Mouse (Mus musculus) lung, embryonic 15.5 days (tissue): ENCODE results near the gene Prrg2. TPM values are rescaled to one million over a fixed set of nuclear protein-coding genes. Genes with fewer than 3 reads are reported as not detected.

ENCODE experiments used
- ATAC-seq: fragments of 200-750 bp; cut with Nextera tagmentation; 2 replicates; pipeline ENCODE4 v1.8.0; 2017; ENCODE audit warnings: moderate number of reproducible peaks, borderline replicate concordance; ENCODE audit not compliant: low FRiP score, low TSS enrichment; ENCODE audit errors: extremely low read depth
- H3K27ac ChIP-seq: fragments of 300-500 bp; sonication (generic); 2 replicates; pipeline ENCODE4 v1.5.1; 2015; ENCODE audit warnings: moderate library complexity, mild to moderate bottlenecking, inconsistent platforms
- H3K27me3 ChIP-seq: fragments of 300-500 bp; sonication (generic); 2 replicates; pipeline ENCODE4 v1.6.1; 2015; ENCODE audit warnings: inconsistent platforms
- H3K36me3 ChIP-seq: fragments of 300-500 bp; sonication (generic); 2 replicates; pipeline ENCODE4 v1.6.1; 2015; ENCODE audit warnings: inconsistent platforms
- H3K4me1 ChIP-seq: fragments of 300-500 bp; sonication (generic); 2 replicates; pipeline ENCODE4 v1.6.1; 2015; ENCODE audit warnings: inconsistent platforms
- H3K4me2 ChIP-seq: fragments of 300-500 bp; sonication (generic); 2 replicates; pipeline ENCODE4 v1.6.1; 2015; ENCODE audit warnings: inconsistent platforms, mild to moderate bottlenecking, moderate library complexity
- H3K4me3 ChIP-seq: fragments of 300-500 bp; sonication (generic); 2 replicates; pipeline ENCODE4 v1.5.1; 2015; ENCODE audit warnings: mild to moderate bottlenecking, inconsistent platforms
- H3K9ac ChIP-seq: fragments of 300-500 bp; sonication (generic); 2 replicates; pipeline ENCODE4 v1.6.1; 2015; ENCODE audit warnings: inconsistent platforms
- H3K9me3 ChIP-seq: fragments of 300-500 bp; sonication (generic); 2 replicates; pipeline ENCODE4 v1.6.1; 2016; ENCODE audit warnings: inconsistent platforms
- WGBS: fragments of 180-500 bp; shearing (Covaris S2); methylation state at CpG from one replicate; pipeline ENCODE4 v1.1.7; 2015; 5-methylcytosine and 5-hydroxymethylcytosine counted together
- microRNA-seq: library from miRNA; unstranded; fragments of <30 nt; microRNA quantifications from one replicate; pipeline ENCODE4, GENCODE M21; 2016
- polyA plus RNA-seq: library from polyadenylated mRNA; unstranded; fragments of >200 nt; fragmentation: Nextera tagmentation; extraction: Ambion mirVana; gene quantifications from 2 replicates; pipeline ENCODE4 v1.2.1, GENCODE M21; 2015

The Prrg2 gene
- polyA plus RNA-seq, 1 experiment from 2014 or later, result 23.1 TPM

GRCm38 (mm10) chr7:45013366-45014095 is 48.9 kb downstream of the Prrg2 start:
- 89% methylated on average over 16 of the region's 16 CpGs for WGBS
- Histone ChIP-seq H3K4me2 (no peak overlapping the region), H3K4me3 (no peak overlapping the region), H3K9ac (no peak overlapping the region; the same call in 1 of the 2 replicates), H3K4me1 (peaks cover 20% of the 10 kb centered on the region), H3K27me3 (no peaks in the 10 kb centered on the region), H3K27ac (no peak overlapping the region), H3K9me3 (no peaks in the 10 kb centered on the region), H3K36me3 (peaks cover 50% of the 10 kb centered on the region)
- ATAC-seq, result no peak

- no peak overlapping the region for H3K4me2 ChIP-seq
- H3K9me3 ChIP-seq, result no peaks in the 10 kb centered on the region
- no peak for ATAC-seq
- H3K4me3 ChIP-seq, result no peak overlapping the region
- no peak overlapping the region for H3K27ac ChIP-seq
- H3K27me3 ChIP-seq, result no peaks in the 10 kb centered on the region
- peaks cover 58% of the 10 kb centered on the region for H3K36me3 ChIP-seq
- 76% methylated on average over 4 of the region's 4 CpGs for WGBS
- H3K4me1 ChIP-seq, result peaks cover 15% of the 10 kb centered on the region
- H3K9ac ChIP-seq, result no peak overlapping the region
Measured at GRCm38 (mm10) chr7:45012824-45013223, 49.7 kb downstream of the Prrg2 start.

- ATAC-seq, result no peak
- 95% methylated on average over 6 of the region's 6 CpGs for WGBS
- H3K36me3 ChIP-seq, result peaks cover 66% of the 10 kb centered on the region
Measured at GRCm38 (mm10) chr7:45012011-45012410, 50.5 kb downstream of the Prrg2 start.

GRCm38 (mm10) chr7:45008411-45008810 is 54.1 kb downstream of the Prrg2 start:
- H3K27me3 ChIP-seq, result no peaks in the 10 kb centered on the region
- 91% methylated on average over 19 of the region's 19 CpGs for WGBS
- no peak overlapping the region for H3K4me3 ChIP-seq
- H3K36me3 ChIP-seq, result peaks cover 94% of the 10 kb centered on the region
- H3K4me1 ChIP-seq, result 0 out of 2 replicates have a peak, but pooled peaks cover 4% of the 10 kb centered on the region
- H3K9ac ChIP-seq, result no peak overlapping the region
- H3K27ac ChIP-seq, result no peak overlapping the region
- H3K9me3 ChIP-seq, result no peaks in the 10 kb centered on the region
- no peak overlapping the region for H3K4me2 ChIP-seq
- ATAC-seq, result no peak

More at GRCm38 (mm10) chr7:45012011-45012410, 50.5 kb downstream of the Prrg2 start:
- Histone ChIP-seq H3K4me3 (no peak overlapping the region), H3K4me2 (no peak overlapping the region), H3K9me3 (no peaks in the 10 kb centered on the region), H3K27me3 (no peaks in the 10 kb centered on the region), H3K4me1 (peaks cover 15% of the 10 kb centered on the region), H3K9ac (no peak overlapping the region), H3K27ac (no peak overlapping the region)

GRCm38 (mm10) chr7:45007846-45008245 is 54.6 kb downstream of the Prrg2 start:
- 94% methylated on average over 30 of the region's 30 CpGs for WGBS
- H3K4me2 ChIP-seq, result no peak overlapping the region
- H3K9ac ChIP-seq, result no peak overlapping the region
- no peak overlapping the region for H3K4me3 ChIP-seq
- H3K27ac ChIP-seq, result no peak overlapping the region
- no peaks in the 10 kb centered on the region for H3K9me3 ChIP-seq
- no peak for ATAC-seq
- H3K4me1 ChIP-seq, result no peaks in the 10 kb centered on the region
- H3K27me3 ChIP-seq, result no peaks in the 10 kb centered on the region
- peaks cover 94% of the 10 kb centered on the region for H3K36me3 ChIP-seq

- no peak overlapping the region for H3K4me2 ChIP-seq
- no peaks in the 10 kb centered on the region for H3K27me3 ChIP-seq
- no peak overlapping the region for H3K9ac ChIP-seq
- H3K4me1 ChIP-seq, result no peaks in the 10 kb centered on the region
- H3K27ac ChIP-seq, result no peak overlapping the region
- peaks cover 94% of the 10 kb centered on the region for H3K36me3 ChIP-seq
- no peak overlapping the region for H3K4me3 ChIP-seq
- H3K9me3 ChIP-seq, result no peaks in the 10 kb centered on the region
- WGBS, result 92% methylated on average over 29 of the region's 29 CpGs
- no peak for ATAC-seq
Measured at GRCm38 (mm10) chr7:45007141-45007540, 55.3 kb downstream of the Prrg2 start.

GRCm38 (mm10) chr7:45006503-45006902 is 56.0 kb downstream of the Prrg2 start:
- Histone ChIP-seq H3K4me2 (no peak overlapping the region), H3K36me3 (peaks cover 94% of the 10 kb centered on the region), H3K27me3 (no peaks in the 10 kb centered on the region), H3K4me3 (no peak overlapping the region), H3K27ac (no peak overlapping the region), H3K9me3 (no peaks in the 10 kb centered on the region), H3K4me1 (no peaks in the 10 kb centered on the region), H3K9ac (no peak overlapping the region)
- no peak for ATAC-seq
- WGBS, result 90% methylated on average over 12 of the region's 12 CpGs

GRCm38 (mm10) chr7:45005321-45005992 is 57.0 kb downstream of the Prrg2 start:
- no peak overlapping the region for H3K9ac ChIP-seq
- ATAC-seq, result no peak
- H3K4me3 ChIP-seq, result no peak overlapping the region
- H3K27ac ChIP-seq, result no peak overlapping the region
- 79% methylated on average over 6 of the region's 6 CpGs for WGBS
- H3K4me2 ChIP-seq, result no peak overlapping the region
- H3K4me1 ChIP-seq, result no peaks in the 10 kb centered on the region
- peaks cover 96% of the 10 kb centered on the region for H3K36me3 ChIP-seq
- H3K9me3 ChIP-seq, result no peaks in the 10 kb centered on the region
- no peaks in the 10 kb centered on the region for H3K27me3 ChIP-seq

GRCm38 (mm10) chr7:45004546-45004945 is 57.9 kb downstream of the Prrg2 start:
- Histone ChIP-seq H3K9ac (no peak overlapping the region), H3K9me3 (no peaks in the 10 kb centered on the region), H3K4me1 (peaks cover 7% of the 10 kb centered on the region), H3K36me3 (peaks cover 96% of the 10 kb centered on the region), H3K4me2 (no peak overlapping the region), H3K27me3 (no peaks in the 10 kb centered on the region), H3K4me3 (no peak overlapping the region), H3K27ac (no peak overlapping the region)
- ATAC-seq, result no peak
- 49% methylated on average over 3 of the region's 3 CpGs for WGBS

Small RNAs within 50 kb of the gene (microRNA-seq; reads per million reads assigned to microRNA genes)
- gene Mir7054, result 0.56 reads per million

Other genes starting within 250 kb of the Prrg2 start
- gene Nup62, start 246.6 kb downstream of the Prrg2 start, polyA plus RNA-seq, result 95.6 and 97.7 TPM in 2 replicates
- gene Il4i1, start 246.3 kb downstream of the Prrg2 start, polyA plus RNA-seq, result 0.63 and 1.7 TPM in 2 replicates
- 4.9 and 5.0 TPM in 2 replicates for gene Atf5, start 246.0 kb downstream of the Prrg2 start, polyA plus RNA-seq
- 109 and 111 TPM in 2 replicates for gene Akt1s1, start 213.7 kb downstream of the Prrg2 start, polyA plus RNA-seq
- 71.3 and 74.4 TPM in 2 replicates for gene Tbc1d17, start 213.6 kb downstream of the Prrg2 start, polyA plus RNA-seq
- gene Pnkp, start 205.5 kb downstream of the Prrg2 start, polyA plus RNA-seq, result 37.6 and 37.9 TPM in 2 replicates
- gene Ptov1, start 192.9 kb downstream of the Prrg2 start, polyA plus RNA-seq, result 371 and 398 TPM in 2 replicates
- gene Med25, start 170.0 kb downstream of the Prrg2 start, polyA plus RNA-seq, result 93.5 and 97.7 TPM in 2 replicates
- 21.0 and 24.0 TPM in 2 replicates for gene Fuz, start 166.6 kb downstream of the Prrg2 start, polyA plus RNA-seq
- gene Ap2a1, start 133.2 kb downstream of the Prrg2 start, polyA plus RNA-seq, result 63.1 and 64.8 TPM in 2 replicates
- gene Tsks, start 119.5 kb downstream of the Prrg2 start, polyA plus RNA-seq, result 0.09 and 0.15 TPM in 2 replicates
- 14.5 and 15.0 TPM in 2 replicates for gene Cpt1c, start 87.8 kb downstream of the Prrg2 start, polyA plus RNA-seq
- gene Prmt1, start 76.1 kb downstream of the Prrg2 start, polyA plus RNA-seq, result 545 and 586 TPM in 2 replicates
- 88.1 and 92.6 TPM in 2 replicates for gene Irf3, start 65.0 kb downstream of the Prrg2 start, polyA plus RNA-seq
- 66.3 and 66.7 TPM in 2 replicates for gene Bcl2l12, start 64.0 kb downstream of the Prrg2 start, polyA plus RNA-seq
- 35.5 and 36.5 TPM in 2 replicates for gene Scaf1, start 46.3 kb downstream of the Prrg2 start, polyA plus RNA-seq
- 49.7 and 50.4 TPM in 2 replicates for gene Rras, start 44.7 kb downstream of the Prrg2 start, polyA plus RNA-seq
- 10.9 and 11.1 TPM in 2 replicates for gene Prr12, start 9.8 kb downstream of the Prrg2 start, polyA plus RNA-seq
- gene Nosip, start 248 bp downstream of the Prrg2 start, polyA plus RNA-seq, result 74.9 and 75.1 TPM in 2 replicates
- 353 and 358 TPM in 2 replicates for gene Rcn3, start 29.5 kb upstream of the Prrg2 start, polyA plus RNA-seq
- gene Fcgrt, start 41.2 kb upstream of the Prrg2 start, polyA plus RNA-seq, result 73.6 and 83.1 TPM in 2 replicates
- gene Rps11, start 61.8 kb upstream of the Prrg2 start, polyA plus RNA-seq, result 1,432 and 1,559 TPM in 2 replicates
- 1,187 and 1,308 TPM in 2 replicates for gene Rpl13a, start 66.1 kb upstream of the Prrg2 start, polyA plus RNA-seq
- 0.19 and 0.20 TPM in 2 replicates for gene Gm45713, start 73.6 kb upstream of the Prrg2 start, polyA plus RNA-seq
- 1.5 and 8.3 TPM in 2 replicates for gene Flt3l, start 73.8 kb upstream of the Prrg2 start, polyA plus RNA-seq
- gene Pih1d1, start 91.6 kb upstream of the Prrg2 start, polyA plus RNA-seq, result 100 and 103 TPM in 2 replicates
- gene Aldh16a1, start 91.9 kb upstream of the Prrg2 start, polyA plus RNA-seq, result 54.8 and 56.8 TPM in 2 replicates
- 0.33 and 0.55 TPM in 2 replicates for gene Slc17a7, start 101.3 kb upstream of the Prrg2 start, polyA plus RNA-seq
- not detected in 2 replicates for gene Gfy, start 116.9 kb upstream of the Prrg2 start, polyA plus RNA-seq
- not detected in 2 replicates for gene Pth2, start 118.3 kb upstream of the Prrg2 start, polyA plus RNA-seq
- 0.75 and 1.1 TPM in 2 replicates for gene Ccdc155, start 142.2 kb upstream of the Prrg2 start, polyA plus RNA-seq
- gene Dkkl1, start 149.5 kb upstream of the Prrg2 start, polyA plus RNA-seq, result 0.54 and 1.1 TPM in 2 replicates
- 180 and 183 TPM in 2 replicates for gene Tead2, start 153.1 kb upstream of the Prrg2 start, polyA plus RNA-seq
- gene Cd37, start 176.4 kb upstream of the Prrg2 start, polyA plus RNA-seq, result 3.1 and 3.8 TPM in 2 replicates
- 0.16 TPM in 1 of 2 replicates, not detected in the other for gene Slc6a16, start 178.4 kb upstream of the Prrg2 start, polyA plus RNA-seq
- gene Slc6a21, start 214.8 kb upstream of the Prrg2 start, polyA plus RNA-seq, result 0.09 TPM in 1 of 2 replicates, not detected in the other